Mouse (Mus musculus): ENCODE data around the gene Klf6. TPM values are rescaled to one million over a fixed set of nuclear protein-coding genes. Genes with fewer than 3 reads are reported as not detected.

Gene Klf6
- total and polyA plus RNA-seq, 3 experiments = 11.4 to 40.0 (median 33.7) TPM

- DNase-seq = no peak
These were observed 38.4 kb downstream of the Klf6 start for GRCm38 (mm10) chr13:5899641-5900040.

GRCm38 (mm10) chr13:5913201-5913600, 51.9 kb downstream of the Klf6 start:
- DNase-seq = no peak

- no peak for DNase-seq
These were observed 56.1 kb downstream of the Klf6 start for GRCm38 (mm10) chr13:5917360-5917759.

GRCm38 (mm10) chr13:5919966-5920365, 58.7 kb downstream of the Klf6 start:
- DNase-seq = no peak

Small RNA genes lying within 50 kb of the gene (microRNA-seq; reads per million reads assigned to microRNA genes)
- 0 reads per million in 2 experiments for gene Gm26043
